Mouse (Mus musculus): ENCODE measurements around the gene Itgb2.

- TF ChIP-seq CTCF (conservative IDR thresholded peaks at IDR 0.05; ENCODE audit: low read length) = no peak
- no peak for TF ChIP-seq POU5F1 (IDR thresholded peaks at IDR 0.05; ENCODE audit: borderline replicate concordance, low read length)
- TF ChIP-seq NANOG (IDR thresholded peaks at IDR 0.05; ENCODE audit: borderline replicate concordance, low read length) = no peak
Measured at GRCm38 (mm10) chr10:77498254-77498653, 31.8 kb upstream of the Itgb2 start.

Measured in E14TG2a.4 (cell line).